Mouse (Mus musculus) right cerebral cortex, postnatal 4 days (tissue): ENCODE measurements around the gene Nfe2l2.

Source experiments
- DNase-seq: peaks from one replicate; pipeline ENCODE4 v3.0.0-alpha.2; 2022

The Nfe2l2 gene

GRCm38 (mm10) chr2:75682978-75683709 is 21.3 kb downstream of the Nfe2l2 start:
- DNase-seq = no peak

- no peak for DNase-seq
Observed at GRCm38 (mm10) chr2:75681439-75681838, 23.0 kb downstream of the Nfe2l2 start.

DNA sequence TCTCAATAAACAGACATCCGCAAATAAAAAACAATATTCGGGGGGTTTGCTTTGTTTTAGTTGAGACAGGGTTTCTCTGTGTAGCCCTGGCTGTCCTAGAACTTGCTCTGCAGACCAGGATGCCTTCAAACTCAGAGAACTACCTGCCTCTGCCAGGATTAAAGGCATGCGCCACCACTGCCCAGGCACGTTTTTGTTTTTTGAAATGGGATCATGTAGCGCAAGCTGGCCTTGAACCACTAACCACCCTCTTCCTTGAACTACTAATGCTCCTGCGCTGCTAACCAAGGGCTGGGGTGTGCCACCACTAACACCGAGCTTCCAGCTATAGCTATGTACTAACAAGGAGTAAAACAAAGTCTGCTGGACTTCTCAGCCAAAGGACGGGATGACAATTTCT is 24.5 kb downstream of the Nfe2l2 start:
- no peak for DNase-seq

DNA sequence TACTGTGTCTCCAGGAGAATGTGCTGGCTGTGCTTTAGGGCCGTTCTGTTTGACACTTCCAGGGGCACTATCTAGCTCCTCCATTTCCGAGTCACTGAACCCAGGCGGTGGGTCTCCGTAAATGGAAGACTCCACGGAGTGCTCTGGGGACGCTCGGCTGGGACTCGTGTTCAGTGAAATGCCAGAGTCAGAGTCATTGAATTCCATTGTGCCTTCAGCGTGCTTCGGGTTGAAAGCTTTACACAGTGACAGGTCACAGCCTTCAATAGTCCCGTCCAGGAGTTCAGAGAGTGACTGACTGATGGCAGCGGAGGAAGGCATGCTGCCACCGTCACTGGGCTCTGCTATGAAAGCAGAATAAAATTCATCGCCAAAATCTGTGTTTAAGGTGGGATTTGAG is 27.9 kb downstream of the Nfe2l2 start:
- DNase-seq = no peak

DNA sequence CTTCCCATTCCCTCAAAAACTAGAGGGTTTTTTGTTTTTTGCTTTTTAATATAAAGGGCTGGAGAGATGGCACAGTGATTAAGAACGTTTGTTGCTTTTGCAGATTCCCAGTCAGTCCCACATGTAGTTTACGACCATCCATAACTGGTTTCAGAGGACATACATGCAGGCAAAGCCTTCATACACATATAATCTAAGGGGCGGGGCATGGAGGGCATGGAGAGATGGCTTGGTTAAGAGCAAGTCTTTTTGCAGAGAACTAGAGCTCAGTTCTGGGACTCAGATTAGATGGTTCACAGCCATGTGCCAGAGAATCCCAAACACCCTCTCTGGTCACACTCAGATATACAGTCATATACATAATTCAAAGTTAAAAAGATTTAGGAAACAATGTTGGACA is 31.9 kb downstream of the Nfe2l2 start:
- DNase-seq = no peak

GRCm38 (mm10) chr2:75671337-75671660 is 33.1 kb downstream of the Nfe2l2 start:
- DNase-seq = no peak

GRCm38 (mm10) chr2:75670446-75671336 is 33.8 kb downstream of the Nfe2l2 start:
- DNase-seq = no peak

GRCm38 (mm10) chr2:75669491-75670445 is 34.7 kb downstream of the Nfe2l2 start:
- DNase-seq = no peak

DNA sequence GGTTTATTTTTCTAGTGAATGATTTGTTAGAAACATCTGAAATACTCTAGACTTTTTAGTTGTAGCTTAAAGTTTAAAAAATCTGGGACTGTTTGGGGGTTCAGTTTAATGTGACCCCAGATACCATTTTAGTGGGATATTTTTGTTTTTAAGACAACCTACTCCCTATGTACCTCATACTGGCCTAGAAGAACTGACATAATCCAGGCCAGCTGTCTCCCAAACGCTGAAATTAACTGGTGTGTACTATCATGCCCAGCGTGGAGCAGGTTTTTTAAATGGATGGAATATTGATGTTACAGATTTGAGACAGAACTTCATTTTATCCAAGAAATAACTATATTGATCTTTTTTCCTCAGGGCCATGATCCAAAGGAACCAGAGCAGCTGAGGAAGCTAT is 43.3 kb downstream of the Nfe2l2 start:
- no peak for DNase-seq

GRCm38 (mm10) chr2:75660255-75660948 is 44.0 kb downstream of the Nfe2l2 start:
- DNase-seq = no peak

DNA sequence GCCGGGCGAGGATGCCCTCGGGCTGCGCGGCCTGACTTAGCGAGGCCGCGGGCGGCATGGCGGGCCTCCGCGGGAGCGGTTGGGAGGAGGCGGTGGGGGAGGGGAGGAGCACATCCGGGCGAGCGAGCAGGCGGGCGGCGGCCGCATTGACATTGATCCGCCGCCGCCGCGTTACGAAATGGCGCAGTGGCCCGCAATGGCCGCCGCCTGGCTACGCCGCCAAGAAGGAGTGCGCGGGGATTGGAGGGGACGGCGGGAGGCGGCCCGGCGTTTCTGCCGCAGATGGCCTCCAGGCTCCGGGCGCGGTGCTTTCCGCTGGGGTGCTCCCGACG is 44.8 kb downstream of the Nfe2l2 start:
- DNase-seq = peak; percentile 99

GRCm38 (mm10) chr2:75658727-75659628 is 45.5 kb downstream of the Nfe2l2 start, which contains the start of gene Hnrnpa3:
Hnrnpa3 (plus strand) TSS chr2:75659261.
- DNase-seq = peak; percentile 99

DNA sequence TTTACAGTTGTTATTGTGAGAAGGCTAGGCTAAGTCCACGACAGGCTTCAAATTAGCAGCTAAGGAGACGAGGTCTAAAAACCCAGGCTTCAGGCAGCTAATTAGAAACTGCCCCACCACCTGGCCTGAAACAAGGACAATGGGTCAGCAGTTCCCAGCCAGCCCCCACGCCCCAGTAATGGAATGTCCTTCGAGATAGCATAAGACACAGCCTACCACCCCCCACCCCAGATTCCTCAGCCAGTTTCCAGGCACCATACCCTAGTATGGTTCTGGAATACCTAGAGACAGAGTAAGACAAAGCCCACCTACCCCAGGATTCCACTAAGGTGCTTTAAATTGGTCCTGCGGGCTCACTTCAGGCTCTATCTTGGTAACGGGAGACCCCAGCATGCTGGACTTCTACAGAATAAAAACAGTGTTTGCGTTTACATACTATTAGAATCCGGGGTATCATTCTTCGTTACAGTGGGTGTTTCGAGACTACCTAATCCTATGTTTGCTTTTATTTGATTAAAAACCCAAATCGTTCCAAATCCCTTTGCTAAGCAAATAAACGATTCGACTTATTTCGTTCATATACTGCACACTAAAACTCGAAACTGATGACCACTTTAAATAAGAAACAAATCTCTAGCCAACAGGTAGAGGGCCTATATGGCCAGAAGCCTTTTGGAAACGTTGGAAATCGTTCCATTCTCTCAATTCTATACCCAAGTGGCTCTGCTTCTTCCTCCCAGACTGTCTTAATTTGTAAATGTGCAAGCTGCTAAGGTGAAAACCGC is 46.3 kb downstream of the Nfe2l2 start:
- DNase-seq = no peak

GRCm38 (mm10) chr2:75656924-75657323 is 47.5 kb downstream of the Nfe2l2 start:
- no peak for DNase-seq

DNA sequence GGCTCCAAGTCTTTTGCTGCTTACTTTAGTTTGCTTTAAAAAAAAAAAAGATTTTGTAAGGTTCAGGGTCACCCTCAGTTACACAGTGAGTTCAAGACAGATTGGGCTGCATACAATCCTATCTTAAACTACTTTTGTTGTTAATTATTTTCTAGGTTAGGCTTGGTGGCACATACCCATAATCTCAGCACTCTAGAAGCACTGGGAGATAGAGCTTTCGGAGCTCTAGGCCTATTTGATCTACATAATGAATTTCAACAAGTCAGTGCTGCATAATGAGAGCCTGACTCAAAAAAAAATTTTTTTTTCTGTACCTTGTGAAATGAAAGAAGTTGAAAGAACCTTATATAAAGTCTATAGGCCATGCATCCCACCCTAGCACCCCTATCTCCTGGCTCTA is 49.8 kb downstream of the Nfe2l2 start:
- no peak for DNase-seq

GRCm38 (mm10) chr2:75653150-75653549 is 51.3 kb downstream of the Nfe2l2 start:
- no peak for DNase-seq

- no peak for DNase-seq
Observed at GRCm38 (mm10) chr2:75650437-75650836, 54.0 kb downstream of the Nfe2l2 start.

DNA sequence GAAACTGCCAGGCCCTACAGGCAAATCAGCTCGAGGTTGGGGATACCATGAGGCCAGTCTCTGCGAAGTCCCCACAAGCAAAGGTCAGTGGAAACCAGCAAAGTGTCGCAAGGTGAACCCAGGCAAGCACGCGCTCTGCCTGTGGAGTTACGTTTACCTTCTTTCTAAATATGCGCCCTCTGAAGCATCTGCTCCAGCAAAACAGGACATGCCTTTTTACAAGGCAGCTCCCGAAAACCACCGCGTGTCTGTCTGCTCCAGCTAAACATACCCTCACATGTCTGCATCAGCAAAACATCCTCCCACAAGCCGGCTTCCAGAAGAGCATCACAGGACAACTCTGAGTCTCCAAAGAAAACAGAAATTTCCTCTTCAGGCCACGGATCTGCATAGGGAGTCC is 59.2 kb downstream of the Nfe2l2 start:
- DNase-seq = no peak

DNA sequence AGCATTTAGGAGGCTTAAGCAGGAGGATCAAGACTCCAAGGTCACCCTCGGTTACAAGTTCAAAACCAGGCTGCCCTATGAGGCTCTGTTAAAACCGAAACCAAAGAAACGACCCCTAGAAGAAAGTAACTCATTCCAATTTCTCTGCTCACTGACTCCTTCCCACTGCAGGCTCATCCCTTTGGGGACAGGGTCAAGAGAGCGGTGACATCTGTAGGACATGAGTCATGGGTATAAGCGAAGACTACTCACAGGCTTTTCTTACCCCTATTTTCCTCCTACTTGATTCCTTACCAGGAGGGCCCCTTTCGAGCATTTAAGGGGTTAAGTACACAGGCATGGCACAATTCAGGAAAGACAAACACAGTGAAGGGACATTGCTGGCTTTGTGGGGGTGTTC is 60.5 kb downstream of the Nfe2l2 start:
- DNase-seq = no peak

DNA sequence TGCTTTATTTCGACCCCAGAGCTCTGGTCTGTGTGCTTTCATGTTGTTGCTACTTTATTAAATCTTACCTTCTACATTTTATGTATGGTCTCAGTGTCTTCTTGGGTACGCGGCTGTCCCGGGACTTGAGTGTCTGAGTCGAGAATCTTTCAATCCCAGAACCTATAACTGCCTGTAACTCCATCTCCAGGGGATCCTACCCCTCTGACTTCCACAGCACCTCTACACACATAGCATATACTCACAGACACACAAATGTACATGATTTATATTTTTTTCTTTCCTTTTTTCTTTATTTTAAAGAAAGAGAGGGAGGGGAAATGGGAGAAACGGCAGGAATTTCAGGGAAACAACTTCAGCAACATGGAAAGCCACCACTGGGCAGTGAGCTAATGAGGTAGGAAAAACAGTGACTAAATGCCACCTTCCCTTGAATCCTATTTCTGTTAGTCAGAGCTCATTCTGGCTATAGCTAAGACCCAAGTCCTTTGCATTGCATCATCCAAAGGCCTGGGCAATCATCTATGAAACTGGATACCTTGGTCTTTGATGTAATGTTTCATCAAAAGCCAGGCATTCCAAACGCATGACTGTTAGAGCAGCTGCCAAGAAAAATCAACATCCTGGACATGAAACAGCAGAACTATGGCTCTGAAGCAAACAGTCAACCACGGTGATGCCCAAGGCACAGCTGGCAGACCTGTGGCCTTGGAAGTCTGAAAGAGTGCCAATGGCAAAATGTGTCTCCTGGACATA is 61.5 kb downstream of the Nfe2l2 start:
- no peak for DNase-seq
